Mouse (Mus musculus): Measurements from ENCODE around the gene Filip1.

- TF ChIP-seq USF1 (IDR thresholded peaks at IDR 0.05; ENCODE audit: low read depth) (no peak), FOSL1 (IDR thresholded peaks at IDR 0.05; ENCODE audit: insufficient read depth, low read length, poor library complexity, severe bottlenecking) (no peak), MYOD1 (IDR thresholded peaks at IDR 0.05; ENCODE audit: control insufficient read depth, insufficient read length, low read depth) (no peak), MAX (IDR thresholded peaks at IDR 0.05) (no peak), CTCF (IDR thresholded peaks at IDR 0.05; ENCODE audit: control insufficient read depth, insufficient read depth, insufficient read length) (no peak)
These were observed 68.7 kb downstream of the Filip1 start for GRCm38 (mm10) chr9:79943986-79944385.

All from C2C12 (cell line).